Mouse (Mus musculus) MEL (cell line): ENCODE measurements around the gene Zfp111. TPM values are rescaled to one million over a fixed set of nuclear protein-coding genes. Genes with fewer than 3 reads are reported as not detected.

Source experiments
- DNase-seq: peaks from one replicate; pipeline ENCODE4 v3.0.0; 2011; ENCODE audit warnings: low read depth, low spot score
- H3K27ac ChIP-seq: 2 replicates; pipeline ENCODE4 v1.5.1; 2012; ENCODE audit warnings: low read depth, mild to moderate bottlenecking, control low read depth, low read length, moderate library complexity; ENCODE audit not compliant: control insufficient read depth
- H3K27me3 ChIP-seq, 2 experiments: fragments of 150-350 bp in 1 of 2; sonication (generic) in 1 of 2; 2 replicates each; pipeline ENCODE4 v1.6.1; 2012; ENCODE audit warnings: low read length in 2 of 2, mild to moderate bottlenecking in 2 of 2, improper control_type of control experiment in 1 of 2, moderate library complexity in 1 of 2; ENCODE audit not compliant: insufficient read depth in 2 of 2, control insufficient read depth in 1 of 2
- H3K36me3 ChIP-seq, 2 experiments: 2 replicates each; pipeline ENCODE4 v1.6.1; 2012 to 2014; ENCODE audit warnings: low read length in 2 of 2, improper control_type of control experiment in 1 of 2, inconsistent platforms in 1 of 2, mild to moderate bottlenecking in 1 of 2; ENCODE audit not compliant: insufficient read depth in 2 of 2, control insufficient read depth in 1 of 2
- H3K4me1 ChIP-seq, 2 experiments: fragments of 150-350 bp in 1 of 2; sonication (generic) in 1 of 2; 2 replicates each; pipeline ENCODE4 v1.6.1; 2012; ENCODE audit warnings: low read length in 2 of 2, improper control_type of control experiment in 1 of 2, mild to moderate bottlenecking in 1 of 2; ENCODE audit not compliant: insufficient read depth in 2 of 2, control insufficient read depth in 1 of 2
- H3K4me3 ChIP-seq, 2 experiments: fragments of 150-350 bp in 1 of 2; sonication (generic) in 1 of 2; 2 replicates each; pipeline ENCODE4 v1.5.1; 2012; ENCODE audit warnings: low read depth in 2 of 2, low read length in 2 of 2, mild to moderate bottlenecking in 2 of 2, moderate library complexity in 2 of 2, control low read depth in 1 of 2, improper control_type of control experiment in 1 of 2; ENCODE audit not compliant: control insufficient read depth in 1 of 2, insufficient read depth in 1 of 2
- H3K79me2 ChIP-seq: 2 replicates; pipeline ENCODE4 v1.6.1; 2012; ENCODE audit warnings: mild to moderate bottlenecking, low read length, moderate library complexity; ENCODE audit not compliant: control insufficient read depth, poor library complexity, insufficient read depth
- H3K9ac ChIP-seq: 2 replicates; pipeline ENCODE4 v1.6.1; 2012; ENCODE audit warnings: low read depth, mild to moderate bottlenecking, control low read depth, low read length, moderate library complexity; ENCODE audit not compliant: control insufficient read depth, poor library complexity, severe bottlenecking
- H3K9me3 ChIP-seq: fragments of 150-350 bp; sonication (generic); replicated peaks from 2 replicates; pipeline ENCODE4 v1.6.1; 2012; ENCODE audit warnings: mild to moderate bottlenecking, low read length, improper control_type of control experiment, moderate library complexity; ENCODE audit not compliant: insufficient read depth
- BHLHE40 ChIP-seq: IDR thresholded peaks from 2 replicates; pipeline ENCODE4 v1.6.1; 2012; ENCODE audit warnings: low read depth, mild to moderate bottlenecking, inconsistent platforms, low read length, improper control_type of control experiment, borderline replicate concordance
- CHD1 ChIP-seq: IDR thresholded peaks from 2 replicates; pipeline ENCODE4 v1.6.1; 2012; ENCODE audit warnings: low read depth, mild to moderate bottlenecking, inconsistent platforms, low read length, improper control_type of control experiment
- CHD2 ChIP-seq: IDR thresholded peaks from 2 replicates; pipeline ENCODE4 v1.6.1; 2011; ENCODE audit warnings: low read length, improper control_type of control experiment
- E2F4 ChIP-seq: IDR thresholded peaks from 2 replicates; pipeline ENCODE4 v1.6.1; 2011; ENCODE audit warnings: low read depth, low read length, improper control_type of control experiment, borderline replicate concordance
- EP300 ChIP-seq, 2 experiments: IDR thresholded peaks; 2 replicates each; pipeline ENCODE4 v1.6.1; 2011; ENCODE audit warnings: improper control_type of control experiment in 2 of 2, low read length in 2 of 2, low read depth in 1 of 2, mild to moderate bottlenecking in 1 of 2
- ETS1 ChIP-seq: IDR thresholded peaks from 2 replicates; pipeline ENCODE4 v1.6.1; 2012; ENCODE audit warnings: low read depth, mild to moderate bottlenecking, inconsistent platforms, low read length, improper control_type of control experiment, moderate library complexity
- JUND ChIP-seq: IDR thresholded peaks from 2 replicates; pipeline ENCODE4 v1.6.1; 2011; ENCODE audit warnings: low read depth, mild to moderate bottlenecking, improper control_type of control experiment, low read length
- KAT2A ChIP-seq: conservative IDR thresholded peaks from 2 replicates; pipeline ENCODE4 v1.6.1; 2012; ENCODE audit warnings: low read depth, low read length, improper control_type of control experiment, inconsistent platforms
- MAFK ChIP-seq: IDR thresholded peaks from 2 replicates; pipeline ENCODE4 v1.6.1; 2011; ENCODE audit warnings: low read depth, mild to moderate bottlenecking, low read length, improper control_type of control experiment, borderline replicate concordance
- MEF2A ChIP-seq: IDR thresholded peaks from 2 replicates; pipeline ENCODE4 v1.6.1; 2014; ENCODE audit warnings: low read depth, mild to moderate bottlenecking, inconsistent platforms, low read length, improper control_type of control experiment; ENCODE audit not compliant: poor library complexity, insufficient replicate concordance, severe bottlenecking; ENCODE audit errors: extremely low read depth
- NELFE ChIP-seq: IDR thresholded peaks from 2 replicates; pipeline ENCODE4 v1.6.1; 2011; ENCODE audit warnings: low read depth, low read length, improper control_type of control experiment
- POLR2AphosphoS5 ChIP-seq: IDR thresholded peaks from 2 replicates; pipeline ENCODE4 v1.6.1; 2012; ENCODE audit warnings: low read depth, borderline replicate concordance, mild to moderate bottlenecking, inconsistent platforms, low read length, moderate library complexity, mixed read lengths
- RCOR1 ChIP-seq: IDR thresholded peaks from 2 replicates; pipeline ENCODE4 v1.6.1; 2012; ENCODE audit warnings: low read depth, mild to moderate bottlenecking, inconsistent platforms, low read length, improper control_type of control experiment
- SIN3A ChIP-seq: IDR thresholded peaks from 2 replicates; pipeline ENCODE4 v1.6.1; 2012; ENCODE audit warnings: low read length, improper control_type of control experiment, inconsistent platforms
- SMC3 ChIP-seq: IDR thresholded peaks from 2 replicates; pipeline ENCODE4 v1.6.1; 2011; ENCODE audit warnings: low read depth, low read length, improper control_type of control experiment
- TAL1 ChIP-seq: IDR thresholded peaks from 2 replicates; pipeline ENCODE4 v1.6.1; 2012; ENCODE audit warnings: mild to moderate bottlenecking, inconsistent platforms, low read length, moderate library complexity, mixed read lengths
- UBTF ChIP-seq: IDR thresholded peaks from 2 replicates; pipeline ENCODE4 v1.6.1; 2012; ENCODE audit warnings: low read depth, mild to moderate bottlenecking, inconsistent platforms, low read length, improper control_type of control experiment, moderate library complexity, borderline replicate concordance; ENCODE audit not compliant: insufficient read depth
- ZC3H11A ChIP-seq: IDR thresholded peaks from 2 replicates; pipeline ENCODE4 v1.6.1; 2012; ENCODE audit warnings: low read depth, mild to moderate bottlenecking, inconsistent platforms, low read length, improper control_type of control experiment
- ZKSCAN1 ChIP-seq: IDR thresholded peaks from 2 replicates; pipeline ENCODE4 v1.6.1; 2012; ENCODE audit warnings: low read depth, mild to moderate bottlenecking, inconsistent platforms, low read length, improper control_type of control experiment, moderate library complexity
- ZMIZ1 ChIP-seq: IDR thresholded peaks from 2 replicates; pipeline ENCODE4 v1.6.1; 2012; ENCODE audit warnings: low read depth, mild to moderate bottlenecking, inconsistent platforms, low read length, improper control_type of control experiment, moderate library complexity
- polyA plus RNA-seq, 2 experiments: library from polyadenylated mRNA; stranded (reverse) in 1 of 2; unstranded in 1 of 2; fragments of >175 nt in 1 of 2; fragments of >200 nt in 1 of 2; gene quantifications; 2 replicates each; pipeline versions ENCODE4 v1.2.1 to v1.2.4; 2012; ENCODE audit warnings: low replicate concordance in 2 of 2, low read depth in 1 of 2; ENCODE audit not compliant: insufficient read length in 2 of 2, insufficient read depth in 1 of 2, missing spikeins in 1 of 2
- total RNA-seq: library from RNA; depleted of rRNA; stranded (reverse); fragments of 300-350 nt; gene quantifications from 2 replicates; pipeline ENCODE4 v1.2.3, GENCODE M21; 2012; rRNA removed

Gene Zfp111
- not detected in 2 replicates for total RNA-seq
- polyA plus RNA-seq: not detected

DNA sequence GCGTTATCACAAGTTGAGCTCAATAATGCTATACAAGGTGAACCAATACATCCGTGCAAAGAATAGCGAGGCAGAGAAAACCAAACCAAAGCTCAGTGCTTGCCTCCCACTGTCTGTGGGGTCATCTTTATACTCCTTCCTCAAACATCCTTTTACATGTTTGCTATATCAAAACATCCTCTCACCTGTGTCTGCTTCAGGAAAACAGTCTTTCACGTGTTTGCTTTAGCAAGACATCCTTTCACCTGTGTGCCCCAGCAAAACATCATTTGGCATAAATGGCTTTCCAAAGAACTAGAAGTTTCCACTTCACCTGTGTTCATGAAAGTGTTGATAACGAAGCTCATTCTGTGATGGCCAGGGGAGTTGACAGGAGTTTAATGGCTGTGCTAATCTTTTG, at the start of gene Zfp111:
TSS of gene Zfp111 (minus strand) at position 101 of the 400 bp plus-strand sequence.
- Histone ChIP-seq H3K79me2 (no peaks in the 10 kb centered on the region), H3K27ac (no peak within 1 kb of the TSS), H3K4me3 (no peak within 1 kb of the TSS), H3K9ac (no peak within 1 kb of the TSS), H3K4me1 (no peaks in the 10 kb centered on the region), H3K9me3 (no peaks in the 10 kb centered on the region), H3K27me3 (no peaks in the 10 kb centered on the region), H3K36me3 (no peaks in the 10 kb centered on the region)
- no peak for DNase-seq
- TF ChIP-seq ZMIZ1: no peak
- TF ChIP-seq SMC3: no peak
- no peak for TF ChIP-seq CHD1
- no peak for TF ChIP-seq ETS1
- no peak for TF ChIP-seq SIN3A
- TF ChIP-seq ZC3H11A: no peak
- no peak for TF ChIP-seq KAT2A
- no peak for TF ChIP-seq JUND
- no peak for TF ChIP-seq BHLHE40
- TF ChIP-seq NELFE: no peak
- TF ChIP-seq EP300 (IDR thresholded peaks at IDR 0.05; ENCODE audit: low read depth in 1 of 2, low read length in 2 of 2): no peak
- no peak for TF ChIP-seq CHD2
- TF ChIP-seq TAL1: no peak
- no peak for TF ChIP-seq MEF2A

DNA sequence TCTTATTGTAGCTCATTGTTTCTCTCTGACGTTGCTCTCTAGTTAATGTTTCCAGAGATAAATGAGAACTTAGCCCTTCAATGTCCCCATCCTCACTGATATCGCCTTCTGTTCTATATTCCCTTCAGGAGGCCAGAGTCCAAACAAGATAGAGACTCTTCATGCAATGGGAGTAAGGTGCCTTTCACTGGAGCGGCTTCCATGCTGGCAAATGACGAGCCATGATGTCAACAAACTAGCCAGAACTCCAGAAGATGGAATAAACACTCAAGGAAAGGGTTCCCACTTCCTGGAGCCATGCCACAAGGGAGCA, 48.7 kb upstream of the Zfp111 start:
- Histone ChIP-seq H3K9me3 (no peaks in the 10 kb centered on the region), H3K9ac (no peak overlapping the region), H3K27ac (no peak overlapping the region), H3K27me3 (no peaks in the 10 kb centered on the region)
- DNase-seq: no peak
- TF ChIP-seq ZMIZ1 (no peak), POLR2AphosphoS5 (no peak), MAFK (no peak), NELFE (no peak), EP300 (IDR thresholded peaks at IDR 0.05; ENCODE audit: low read depth in 1 of 2, low read length in 2 of 2) (no peak), TAL1 (no peak), ZKSCAN1 (no peak), MEF2A (no peak), UBTF (no peak), E2F4 (no peak), RCOR1 (no peak), ZC3H11A (no peak)
- TF ChIP-seq, all 39 proteins: peak for 0
- Histone ChIP-seq H3K4me3 (no peak overlapping the region), H3K79me2 (no peaks in the 10 kb centered on the region), H3K4me1 (no peaks in the 10 kb centered on the region), H3K36me3 (no peaks in the 10 kb centered on the region)
